Mouse (Mus musculus) kidney, embryonic 16.5 days (tissue): ENCODE results near the gene Kctd19. TPM values are rescaled to one million over a fixed set of nuclear protein-coding genes. Genes with fewer than 3 reads are reported as not detected.

Source experiments
- ATAC-seq: fragments of 200-750 bp; cut with Nextera tagmentation; 2 replicates; pipeline ENCODE4 v1.8.0; 2017; ENCODE audit warnings: moderate TSS enrichment; ENCODE audit not compliant: low FRiP score, low TSS enrichment
- H3K27ac ChIP-seq: fragments of 300-500 bp; sonication (generic); 2 replicates; pipeline ENCODE4 v1.5.1; 2014; ENCODE audit warnings: low read length
- H3K27me3 ChIP-seq: fragments of 300-500 bp; sonication (generic); 2 replicates; pipeline ENCODE4 v1.6.1; 2014; ENCODE audit warnings: low read length, control low read depth, mixed read lengths; ENCODE audit not compliant: insufficient read depth
- H3K36me3 ChIP-seq: fragments of 300-500 bp; sonication (generic); 2 replicates; pipeline ENCODE4 v1.6.1; 2014; ENCODE audit warnings: low read length, control low read depth, mixed read lengths; ENCODE audit not compliant: insufficient read depth
- H3K4me1 ChIP-seq: fragments of 300-500 bp; sonication (generic); 2 replicates; pipeline ENCODE4 v1.6.1; 2014; ENCODE audit warnings: low read length, control low read depth, mixed read lengths; ENCODE audit not compliant: insufficient read depth
- H3K4me2 ChIP-seq: fragments of 300-500 bp; sonication (generic); replicated peaks from 2 replicates; pipeline ENCODE4 v1.6.1; 2014; ENCODE audit warnings: low read depth, low read length
- H3K4me3 ChIP-seq: fragments of 300-500 bp; sonication (generic); 2 replicates; pipeline ENCODE4 v1.5.1; 2014; ENCODE audit warnings: mild to moderate bottlenecking, low read length
- H3K9ac ChIP-seq: fragments of 300-500 bp; sonication (generic); replicated peaks from 2 replicates; pipeline ENCODE4 v1.6.1; 2014; ENCODE audit warnings: low read length
- H3K9me3 ChIP-seq: fragments of 300-500 bp; sonication (generic); 2 replicates; pipeline ENCODE4 v1.6.1; 2016; ENCODE audit warnings: low read length, control low read depth
- WGBS: fragments of 180-500 bp; shearing (Covaris S2); extraction: QIAGEN DNeasy Blood & Tissue Kit; methylation state at CpG from one replicate; pipeline ENCODE4 v1.1.7; 2014; 5-methylcytosine and 5-hydroxymethylcytosine counted together
- polyA plus RNA-seq: library from polyadenylated mRNA; unstranded; fragments of >200 nt; fragmentation: Nextera tagmentation; extraction: Ambion mirVana; gene quantifications from 2 replicates; pipeline ENCODE4 v1.2.1, GENCODE M21; 2015

The Kctd19 gene
- polyA plus RNA-seq, 1 experiment from 2014 or later, result not detected

GRCm38 (mm10) chr8:105403467-105403866, 9.8 kb downstream of the Kctd19 start:
- WGBS, result 68% methylated on average over 8 of the region's 8 CpGs
- Histone ChIP-seq H3K9ac (no peak overlapping the region), H3K36me3 (no peaks in the 10 kb centered on the region), H3K9me3 (no peaks in the 10 kb centered on the region), H3K27ac (no peak overlapping the region), H3K4me3 (no peak overlapping the region), H3K27me3 (no peaks in the 10 kb centered on the region), H3K4me1 (no peaks in the 10 kb centered on the region), H3K4me2 (no peak overlapping the region)
- ATAC-seq, result no peak

DNA sequence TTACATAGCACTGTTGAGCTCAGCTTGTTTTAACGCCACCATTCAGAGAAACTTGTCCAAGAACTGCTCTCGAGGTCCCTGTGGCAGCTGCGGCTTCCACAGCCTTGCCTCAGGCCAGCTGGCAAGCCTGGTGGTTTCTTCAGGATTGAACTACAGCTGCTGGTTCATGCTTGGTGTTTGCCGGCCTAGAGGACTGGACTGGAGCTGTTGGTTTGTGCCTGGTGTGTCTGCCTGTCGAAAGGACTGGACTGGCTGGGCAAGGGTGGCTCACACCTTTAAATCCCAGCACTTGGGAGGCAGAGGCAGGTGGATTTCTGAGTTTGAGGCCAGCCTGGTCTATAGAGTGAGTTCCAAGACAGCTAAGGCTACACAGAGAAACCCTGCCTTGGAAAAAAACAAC, 13.3 kb downstream of the Kctd19 start:
- no peaks in the 10 kb centered on the region for H3K4me1 ChIP-seq
- WGBS, result 92% methylated on average over 5 of the region's 5 CpGs
- no peak overlapping the region for H3K27ac ChIP-seq
- H3K27me3 ChIP-seq, result no peaks in the 10 kb centered on the region
- no peaks in the 10 kb centered on the region for H3K36me3 ChIP-seq
- no peak overlapping the region for H3K9ac ChIP-seq
- H3K4me2 ChIP-seq, result no peak overlapping the region
- no peak for ATAC-seq
- H3K4me3 ChIP-seq, result no peak overlapping the region
- H3K9me3 ChIP-seq, result no peaks in the 10 kb centered on the region

DNA sequence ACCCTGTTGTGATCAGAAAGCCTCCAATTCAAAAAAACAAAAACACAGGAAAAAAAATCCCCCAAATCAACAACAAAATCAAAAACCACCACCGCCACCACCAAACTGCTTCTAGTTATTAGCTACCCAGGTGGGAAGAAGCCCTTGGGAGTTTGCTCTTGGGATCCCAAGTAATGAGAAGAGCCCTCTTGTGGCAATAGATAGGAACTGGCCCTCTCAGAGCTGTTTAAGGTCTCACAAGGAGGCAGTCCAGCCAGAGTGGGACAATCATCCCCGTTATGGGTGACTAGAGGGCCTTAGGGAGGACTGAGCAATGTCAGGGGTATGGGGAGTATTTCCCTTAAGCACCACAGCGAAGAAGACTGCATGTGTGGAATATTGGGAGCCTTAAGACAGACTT, 15.6 kb downstream of the Kctd19 start:
- Histone ChIP-seq H3K36me3 (no peaks in the 10 kb centered on the region), H3K4me3 (no peak overlapping the region), H3K4me1 (no peaks in the 10 kb centered on the region), H3K9ac (no peak overlapping the region), H3K9me3 (no peaks in the 10 kb centered on the region), H3K27me3 (no peaks in the 10 kb centered on the region), H3K4me2 (no peak overlapping the region), H3K27ac (no peak overlapping the region)
- WGBS, result 26% methylated on average over 3 of the region's 3 CpGs
- no peak; the same call in 1 of the 2 replicates for ATAC-seq

GRCm38 (mm10) chr8:105393915-105394314, 19.4 kb downstream of the Kctd19 start:
- no peaks in the 10 kb centered on the region for H3K36me3 ChIP-seq
- H3K9me3 ChIP-seq, result no peaks in the 10 kb centered on the region
- 73% methylated on average over 7 of the region's 7 CpGs for WGBS
- no peaks in the 10 kb centered on the region for H3K4me1 ChIP-seq
- H3K27me3 ChIP-seq, result no peaks in the 10 kb centered on the region
- no peak overlapping the region for H3K27ac ChIP-seq
- ATAC-seq, result no peak
- H3K4me3 ChIP-seq, result no peak overlapping the region
- H3K9ac ChIP-seq, result no peak overlapping the region
- no peak overlapping the region for H3K4me2 ChIP-seq

DNA sequence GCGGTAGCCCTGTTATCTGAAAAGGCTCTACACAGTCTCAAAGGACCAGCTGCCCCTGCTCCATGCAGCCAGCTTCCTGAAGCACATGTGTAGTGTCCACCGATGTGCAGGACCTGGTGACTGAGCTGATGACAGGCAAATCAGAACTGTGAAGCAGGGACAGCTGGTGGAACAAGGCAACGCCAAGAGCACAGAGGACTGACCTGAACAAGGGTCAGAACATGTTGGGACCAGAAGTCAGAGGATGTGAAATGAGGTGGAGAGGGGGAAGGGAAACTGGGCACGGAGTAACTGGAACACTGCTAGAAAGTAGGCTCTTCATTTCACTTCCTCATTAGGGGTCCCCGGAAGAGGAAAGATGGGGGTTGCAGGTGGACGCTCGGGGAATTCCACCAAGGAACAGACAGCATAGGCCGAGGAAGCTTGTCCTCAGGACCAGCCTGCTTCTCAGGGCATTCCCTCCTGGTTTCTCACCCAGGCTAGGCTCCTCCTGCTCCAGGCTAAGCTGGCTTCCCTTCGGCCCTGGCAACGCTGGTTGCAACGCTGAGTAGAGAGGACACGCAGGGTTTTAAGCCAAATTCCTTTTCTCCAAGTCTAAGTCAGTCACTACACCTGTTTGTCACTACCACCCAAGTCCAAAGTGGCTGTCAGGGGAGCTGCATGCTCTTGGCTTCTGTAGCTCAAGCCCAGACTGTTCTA, 20.1 kb downstream of the Kctd19 start:
- Histone ChIP-seq H3K27ac (no peak overlapping the region), H3K27me3 (no peaks in the 10 kb centered on the region), H3K9ac (no peak overlapping the region), H3K9me3 (no peaks in the 10 kb centered on the region), H3K36me3 (no peaks in the 10 kb centered on the region), H3K4me2 (no peak overlapping the region), H3K4me1 (no peaks in the 10 kb centered on the region), H3K4me3 (no peak overlapping the region)
- ATAC-seq, result no peak
- WGBS, result 85% methylated on average over 12 of the region's 12 CpGs

DNA sequence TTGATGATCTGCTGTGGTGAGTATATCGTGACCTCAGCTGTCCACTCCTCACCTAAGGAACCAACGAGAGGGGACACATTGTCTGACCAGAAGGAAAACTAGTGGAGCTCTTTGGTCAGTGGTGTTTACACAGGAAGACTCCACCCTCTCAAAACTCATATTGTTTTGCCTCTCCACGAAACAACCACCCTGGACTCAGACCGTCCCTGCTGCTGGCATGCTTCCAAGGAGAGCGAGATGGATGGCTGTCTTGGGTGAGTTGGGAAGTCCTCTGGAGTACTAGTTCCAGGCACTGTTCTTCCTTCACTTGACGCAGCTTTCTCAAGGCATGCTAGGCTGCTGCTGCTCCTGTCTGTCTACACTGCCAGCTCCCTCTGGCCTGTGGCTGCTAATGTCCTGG, 24.2 kb downstream of the Kctd19 start:
- Histone ChIP-seq H3K4me1 (0 out of 2 replicates have a peak, but pooled peaks cover 5% of the 10 kb centered on the region), H3K36me3 (no peaks in the 10 kb centered on the region), H3K4me3 (no peak overlapping the region), H3K9me3 (no peaks in the 10 kb centered on the region), H3K9ac (no peak overlapping the region), H3K27me3 (no peaks in the 10 kb centered on the region), H3K4me2 (no peak overlapping the region), H3K27ac (no peak overlapping the region)
- no peak for ATAC-seq
- WGBS, result 65% methylated on average over 6 of the region's 6 CpGs

- Histone ChIP-seq H3K4me3 (no peak overlapping the region), H3K27ac (no peak overlapping the region), H3K9ac (no peak overlapping the region), H3K4me2 (no peak overlapping the region), H3K4me1 (0 out of 2 replicates have a peak, but pooled peaks cover 5% of the 10 kb centered on the region), H3K27me3 (no peaks in the 10 kb centered on the region), H3K36me3 (no peaks in the 10 kb centered on the region), H3K9me3 (no peaks in the 10 kb centered on the region)
- ATAC-seq, result 0 out of 2 replicates have a peak, but pooled peaks have one; percentile 44
- WGBS, result 58% methylated on average over 1 of the region's 1 CpGs
Measured at GRCm38 (mm10) chr8:105387151-105387550, 26.2 kb downstream of the Kctd19 start.

DNA sequence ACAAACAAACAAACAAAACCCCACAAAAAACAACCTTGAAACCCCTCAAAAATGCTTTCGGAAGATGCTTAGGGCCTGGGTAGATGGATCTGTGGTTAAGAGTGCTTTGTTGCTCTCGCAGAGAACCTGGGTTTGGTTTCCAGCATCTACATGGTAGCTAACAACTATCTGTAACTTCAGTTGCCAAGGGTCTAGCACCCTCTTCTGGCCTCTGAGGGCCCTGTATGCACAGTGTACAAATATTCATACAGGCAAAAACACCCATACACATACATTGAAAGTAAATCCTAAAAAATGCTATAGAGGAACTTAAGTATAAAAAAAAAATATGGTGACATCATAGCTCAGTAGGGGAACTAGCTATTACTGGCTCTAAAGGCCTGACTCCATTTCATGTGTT, 29.2 kb downstream of the Kctd19 start:
- Histone ChIP-seq H3K4me3 (no peak overlapping the region), H3K4me1 (0 out of 2 replicates have a peak, but pooled peaks cover 5% of the 10 kb centered on the region), H3K27ac (no peak overlapping the region), H3K9ac (no peak overlapping the region), H3K36me3 (no peaks in the 10 kb centered on the region), H3K27me3 (no peaks in the 10 kb centered on the region), H3K4me2 (no peak overlapping the region), H3K9me3 (no peaks in the 10 kb centered on the region)
- WGBS, result 97% methylated on average over 2 of the region's 2 CpGs
- ATAC-seq, result no peak

- H3K9me3 ChIP-seq, result no peaks in the 10 kb centered on the region
- ATAC-seq, result no peak
- 83% methylated on average over 12 of the region's 12 CpGs for WGBS
- no peak overlapping the region for H3K9ac ChIP-seq
- H3K36me3 ChIP-seq, result no peaks in the 10 kb centered on the region
- H3K4me1 ChIP-seq, result peaks cover 7% of the 10 kb centered on the region; the same call in 1 of the 2 replicates
- no peak overlapping the region for H3K4me2 ChIP-seq
- H3K27me3 ChIP-seq, result no peaks in the 10 kb centered on the region
- H3K4me3 ChIP-seq, result no peak overlapping the region
- no peak overlapping the region for H3K27ac ChIP-seq
Measured at GRCm38 (mm10) chr8:105380308-105380707, 33.0 kb downstream of the Kctd19 start.

DNA sequence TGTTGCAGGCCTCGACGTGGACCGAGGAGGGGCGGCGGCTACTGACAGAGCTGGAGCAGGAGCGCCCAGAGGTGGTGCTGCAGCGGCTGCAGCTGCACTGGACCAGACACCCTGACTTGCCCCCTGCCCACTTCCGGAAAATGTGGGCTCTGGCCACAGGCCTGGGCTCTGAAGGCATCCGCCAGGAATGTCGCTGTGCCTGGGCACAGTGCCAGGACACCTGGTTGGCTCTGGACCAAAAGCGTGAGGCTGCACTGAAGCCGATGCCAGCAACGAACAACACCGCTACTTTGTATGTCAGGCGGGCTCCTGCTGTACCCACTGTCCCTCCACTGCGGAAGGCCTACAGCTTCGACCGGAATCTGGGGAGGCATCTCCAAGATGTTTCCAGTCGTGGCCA, 34.6 kb downstream of the Kctd19 start:
- H3K9ac ChIP-seq, result no peak overlapping the region
- H3K27ac ChIP-seq, result no peak overlapping the region; the same call in 1 of the 2 replicates
- 54% methylated on average over 19 of the region's 19 CpGs for WGBS
- no peaks in the 10 kb centered on the region for H3K27me3 ChIP-seq
- peak; percentile 63 for ATAC-seq
- no peak overlapping the region for H3K4me3 ChIP-seq
- H3K36me3 ChIP-seq, result no peaks in the 10 kb centered on the region
- no peak overlapping the region for H3K4me2 ChIP-seq
- H3K4me1 ChIP-seq, result peaks cover 7% of the 10 kb centered on the region; the same call in 1 of the 2 replicates
- no peaks in the 10 kb centered on the region for H3K9me3 ChIP-seq
